Mouse (Mus musculus): ENCODE measurements around the gene Rapgef3. TPM values are rescaled to one million over a fixed set of nuclear protein-coding genes. Genes with fewer than 3 reads are reported as not detected.
A peak's percentile ranks its signal among the peaks of the same experiment; 100 is the strongest.

Gene Rapgef3
- total and polyA plus RNA-seq, 3 experiments: 6.6 to 7.4 TPM; not detected in 1

GRCm38 (mm10) chr15:97784561-97785161, 16.9 kb upstream of the Rapgef3 start:
- Histone ChIP-seq H3K9me3 (replicated peaks; ENCODE audit: insufficient read depth, low read length) (no peaks in the 10 kb centered on the region), H3K27me3 (ENCODE audit: control insufficient read depth in 1 of 2, insufficient read depth in 2 of 2, low read length in 2 of 2) (no peaks in the 10 kb centered on the region), H3K9ac (ENCODE audit: control insufficient read depth, low read depth, low read length, poor library complexity, severe bottlenecking) (peak overlapping the region; percentile 96), H3K79me2 (ENCODE audit: control insufficient read depth, insufficient read depth, low read length, poor library complexity) (peaks cover 29% of the 10 kb centered on the region), H3K4me3 (ENCODE audit: control insufficient read depth in 1 of 2, insufficient read depth in 1 of 2, low read depth in 2 of 2, low read length in 2 of 2) (peak overlapping the region; percentile 90 to 91), H3K27ac (ENCODE audit: control insufficient read depth, low read depth, low read length) (peak overlapping the region; percentile 94), H3K36me3 (ENCODE audit: control insufficient read depth in 1 of 2, insufficient read depth in 2 of 2, low read length in 2 of 2) (peaks cover 0 to 49% of the 10 kb centered on the region in 2 experiments; a peak in 3 of 4 replicates), H3K4me1 (ENCODE audit: control insufficient read depth in 1 of 2, insufficient read depth in 2 of 2, low read length in 2 of 2) (peaks cover 12 to 51% of the 10 kb centered on the region in 2 experiments)
- peak; percentile 77 for DNase-seq (ENCODE audit: low read depth, low spot score)
- TF ChIP-seq ELF1 (IDR thresholded peaks at IDR 0.05; ENCODE audit: low read depth, low read length): no peak
- peak; percentile 53; the same call in 1 of the 2 replicates for TF ChIP-seq POLR2AphosphoS5 (IDR thresholded peaks at IDR 0.05; ENCODE audit: borderline replicate concordance, low read depth, low read length)

- Histone ChIP-seq H3K36me3 (ENCODE audit: control insufficient read depth in 1 of 2, insufficient read depth in 2 of 2, low read length in 2 of 2) (peaks cover 0 to 48% of the 10 kb centered on the region in 2 experiments; a peak in 3 of 4 replicates), H3K9ac (ENCODE audit: control insufficient read depth, low read depth, low read length, poor library complexity, severe bottlenecking) (peak overlapping the region; percentile 96), H3K27me3 (ENCODE audit: control insufficient read depth in 1 of 2, insufficient read depth in 2 of 2, low read length in 2 of 2) (no peaks in the 10 kb centered on the region), H3K4me3 (ENCODE audit: control insufficient read depth in 1 of 2, insufficient read depth in 1 of 2, low read depth in 2 of 2, low read length in 2 of 2) (peak overlapping the region; percentile 90 to 91), H3K4me1 (ENCODE audit: control insufficient read depth in 1 of 2, insufficient read depth in 2 of 2, low read length in 2 of 2) (peaks cover 10 to 48% of the 10 kb centered on the region in 2 experiments), H3K27ac (ENCODE audit: control insufficient read depth, low read depth, low read length) (peak overlapping the region; percentile 94), H3K9me3 (replicated peaks; ENCODE audit: insufficient read depth, low read length) (no peaks in the 10 kb centered on the region), H3K79me2 (ENCODE audit: control insufficient read depth, insufficient read depth, low read length, poor library complexity) (peaks cover 29% of the 10 kb centered on the region)
- peak in 2 of 3 experiments; percentile 93 to 100; a peak in 4 of 6 replicates for TF ChIP-seq CTCF (IDR thresholded peaks at IDR 0.05 in 2 of 3, conservative IDR thresholded peaks at IDR 0.05 in 1 of 3; ENCODE audit: control insufficient read depth in 1 of 3, insufficient read depth in 1 of 3, low read depth in 2 of 3, low read length in 3 of 3, poor library complexity in 1 of 3, severe bottlenecking in 1 of 3)
- TF ChIP-seq POLR2A (IDR thresholded peaks at IDR 0.05; ENCODE audit: control insufficient read depth in 1 of 2, insufficient read depth in 1 of 2, low read depth in 1 of 2, low read length in 2 of 2, poor library complexity in 1 of 2): peak; percentile 91 to 99
- no peak for TF ChIP-seq BHLHE40 (IDR thresholded peaks at IDR 0.05; ENCODE audit: borderline replicate concordance, low read depth, low read length)
- TF ChIP-seq KAT2A (conservative IDR thresholded peaks at IDR 0.05; ENCODE audit: low read depth, low read length): no peak
- TF ChIP-seq TBP (IDR thresholded peaks at IDR 0.05; ENCODE audit: low read depth, low read length): peak; percentile 88
- peak; percentile 97 for TF ChIP-seq UBTF (IDR thresholded peaks at IDR 0.05; ENCODE audit: borderline replicate concordance, insufficient read depth, low read depth, low read length)
- no peak for TF ChIP-seq MYB (IDR thresholded peaks at IDR 0.05; ENCODE audit: low read depth, low read length)
- peak; percentile 97 for DNase-seq (ENCODE audit: low read depth, low spot score)
These were observed 16.4 kb upstream of the Rapgef3 start for GRCm38 (mm10) chr15:97784092-97784559.

- H3K4me1 ChIP-seq (ENCODE audit: control insufficient read depth in 1 of 2, insufficient read depth in 2 of 2, low read length in 2 of 2): peaks cover 10 to 34% of the 10 kb centered on the region in 2 experiments
- TF ChIP-seq HCFC1 (IDR thresholded peaks at IDR 0.05; ENCODE audit: low read depth, low read length) (no peak), CHD1 (IDR thresholded peaks at IDR 0.05; ENCODE audit: low read depth, low read length) (no peak), NRF1 (IDR thresholded peaks at IDR 0.05; ENCODE audit: insufficient read depth, low read depth, low read length, poor library complexity, severe bottlenecking) (no peak), KAT2A (conservative IDR thresholded peaks at IDR 0.05; ENCODE audit: low read depth, low read length) (no peak), ETS1 (IDR thresholded peaks at IDR 0.05; ENCODE audit: low read depth, low read length) (no peak), MEF2A (IDR thresholded peaks at IDR 0.05; ENCODE audit: extremely low read depth, insufficient replicate concordance, low read depth, low read length, poor library complexity, severe bottlenecking) (no peak), GABPA (IDR thresholded peaks at IDR 0.05; ENCODE audit: low read depth, low read length) (no peak), NELFE (IDR thresholded peaks at IDR 0.05; ENCODE audit: low read depth, low read length) (no peak), MAFK (IDR thresholded peaks at IDR 0.05; ENCODE audit: borderline replicate concordance, low read depth, low read length) (no peak), UBTF (IDR thresholded peaks at IDR 0.05; ENCODE audit: borderline replicate concordance, insufficient read depth, low read depth, low read length) (no peak), TBP (IDR thresholded peaks at IDR 0.05; ENCODE audit: low read depth, low read length) (0 out of 2 replicates have a peak, but pooled peaks have one; percentile 55), TCF12 (IDR thresholded peaks at IDR 0.05; ENCODE audit: low read depth, low read length) (no peak), MXI1 (IDR thresholded peaks at IDR 0.05; ENCODE audit: low read depth, low read length) (no peak), ZNF384 (IDR thresholded peaks at IDR 0.05; ENCODE audit: low read depth, low read length) (no peak), POLR2AphosphoS2 (IDR thresholded peaks at IDR 0.05; ENCODE audit: low read length) (no peak), JUND (IDR thresholded peaks at IDR 0.05; ENCODE audit: low read depth, low read length) (no peak), MYB (IDR thresholded peaks at IDR 0.05; ENCODE audit: low read depth, low read length) (no peak), EP300 (IDR thresholded peaks at IDR 0.05; ENCODE audit: low read depth in 1 of 2, low read length in 2 of 2) (no peak)
These were observed 15.0 kb upstream of the Rapgef3 start for GRCm38 (mm10) chr15:97782749-97783105.

More at GRCm38 (mm10) chr15:97782749-97783105, 15.0 kb upstream of the Rapgef3 start:
- DNase-seq (ENCODE audit: low read depth, low spot score): peak; percentile 95
- Histone ChIP-seq H3K9me3 (replicated peaks; ENCODE audit: insufficient read depth, low read length) (no peaks in the 10 kb centered on the region), H3K9ac (ENCODE audit: control insufficient read depth, low read depth, low read length, poor library complexity, severe bottlenecking) (peak overlapping the region; percentile 65), H3K27me3 (ENCODE audit: control insufficient read depth in 1 of 2, insufficient read depth in 2 of 2, low read length in 2 of 2) (peaks cover 0 to 2% of the 10 kb centered on the region in 2 experiments; a peak in 2 of 4 replicates), H3K36me3 (ENCODE audit: control insufficient read depth in 1 of 2, insufficient read depth in 2 of 2, low read length in 2 of 2) (peaks cover 0 to 34% of the 10 kb centered on the region in 2 experiments; a peak in 3 of 4 replicates), H3K4me3 (ENCODE audit: control insufficient read depth in 1 of 2, insufficient read depth in 1 of 2, low read depth in 2 of 2, low read length in 2 of 2) (peak overlapping the region in 1 of 2 experiments; percentile 30; a peak in 2 of 4 replicates), H3K27ac (ENCODE audit: control insufficient read depth, low read depth, low read length) (no peak overlapping the region), H3K79me2 (ENCODE audit: control insufficient read depth, insufficient read depth, low read length, poor library complexity) (peaks cover 29% of the 10 kb centered on the region)

All from MEL (cell line).